Mouse (Mus musculus) lung, postnatal 0 days (tissue): ENCODE measurements around the gene Bcl2l1.

ENCODE experiments used
- CTCF ChIP-seq: IDR thresholded peaks from 2 replicates; pipeline ENCODE4 v1.5.1; 2016; ENCODE audit warnings: antibody characterized with exemption, mild to moderate bottlenecking
- EP300 ChIP-seq: IDR thresholded peaks from 2 replicates; pipeline ENCODE4 v1.6.1; 2016; ENCODE audit warnings: antibody characterized with exemption, mild to moderate bottlenecking, control low read depth

DNA sequence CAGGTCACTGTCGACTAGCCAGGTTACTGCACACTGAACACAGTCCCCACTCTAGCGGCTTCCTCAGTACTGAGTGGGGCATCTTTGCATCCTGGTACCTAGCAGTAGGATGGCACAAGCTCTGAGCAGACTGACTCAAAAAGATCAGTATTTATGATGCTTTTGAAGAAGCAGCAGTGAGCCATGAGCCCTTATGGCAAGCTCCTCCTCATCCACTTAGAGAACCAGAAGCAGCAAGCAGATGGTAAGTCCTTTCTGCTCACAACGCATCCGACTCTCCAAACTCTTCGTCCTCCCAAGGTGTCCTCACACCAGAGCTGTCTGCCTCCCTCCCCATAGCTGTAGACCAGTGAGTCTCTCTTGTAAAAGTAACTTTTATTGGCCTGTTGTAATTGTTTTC, 48.3 kb downstream of the Bcl2l1 start:
- TF ChIP-seq EP300 = no peak
- no peak for TF ChIP-seq CTCF
